In the genomic region with DNA sequence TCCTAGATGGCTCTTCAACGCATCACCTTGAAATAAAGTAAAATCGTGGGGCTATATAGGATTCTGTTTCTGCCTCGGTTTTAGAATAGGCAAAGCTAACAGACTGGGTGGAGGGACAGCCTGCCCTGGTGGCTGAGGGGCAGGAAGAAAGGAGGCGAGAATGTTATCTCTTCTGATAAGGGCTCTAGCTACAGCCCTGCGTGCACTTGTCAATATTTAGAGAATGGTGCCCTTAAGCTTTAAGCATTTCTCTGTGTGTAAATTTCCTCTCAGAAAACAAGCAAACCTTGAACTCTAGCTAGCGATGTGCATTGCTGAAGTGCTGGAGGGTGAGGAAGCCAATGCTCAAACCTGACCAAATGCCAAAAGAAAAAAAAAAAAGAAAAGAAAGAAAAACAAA, we compare ENCODE assay signal across 34 mouse cellular contexts.
DNase-seq lines count a peak whose midpoint lies in the region; ATAC-seq and TF ChIP-seq lines count a peak whose summit lies in the region.
"Had no signal": no experiment of that assay in that cellular context is flagged by ENCODE, and none has a peak within 500 bp of the region (broad histone marks: within the 10 kb centered on the region; RNA-seq: fewer than 3 reads in every experiment).

No protein-coding gene starts in this region.

- WGBS in liver, embryonic 11.5 days, result 29% methylated on average over 6 of the region's 6 CpGs
- WGBS in liver, adult 2 months, result 12% methylated on average over 6 of the region's 6 CpGs
- 26% methylated on average over 6 of the region's 6 CpGs for WGBS in liver, embryonic 16.5 days (ENCODE audit: insufficient replicate concordance)
- WGBS in midbrain, embryonic 15.5 days, result 86% methylated on average over 6 of the region's 6 CpGs

- no peak for TF ChIP-seq EP300 in ES-Bruce4 (IDR thresholded peaks at IDR 0.05; ENCODE audit: insufficient read depth, low read depth, low read length)

- peak; percentile 12 for DNase-seq in liver
- no peak for DNase-seq in liver, embryonic 11.5 days (ENCODE audit: low spot score)
- DNase-seq in liver, adult 2 months (ENCODE audit: extremely low read depth, low read depth, low spot score), result peak; percentile 93
- DNase-seq in T-cell, adult 2 months (ENCODE audit: low spot score), result no peak
- DNase-seq: adrenal gland, adult 2 months; cerebellum, adult 2 months; cerebellum, postnatal 14 days; gastrocnemius, adult 2 months; gastrocnemius, postnatal 36 days; heart, adult 2 months; heart, postnatal 10 days; kidney, adult 8-10 months; kidney, postnatal 4 days; layer of hippocampus, postnatal 36 days; lung, adult 18-20 months; lung, postnatal 10 days; retina, postnatal 1 day; right cerebral cortex, postnatal 14 days; thymus, adult 18-20 months; thymus, postnatal 36 days had no signal

- no peak overlapping the region for H3K4me2 ChIP-seq in liver, embryonic 11.5 days
- no peak overlapping the region for H3K4me2 ChIP-seq in liver, embryonic 16.5 days (ENCODE audit: low read depth, low read length)
- no peak overlapping the region for H3K4me2 ChIP-seq in midbrain, embryonic 15.5 days
- H3K4me2 ChIP-seq: heart, embryonic 13.5 days; hindbrain, embryonic 15.5 days; stomach, embryonic 15.5 days had no signal

- H3K27me3 ChIP-seq in liver, embryonic 11.5 days (replicated peaks; ENCODE audit: control insufficient read depth, insufficient read depth, low read length), result no peaks in the 10 kb centered on the region
- no peaks in the 10 kb centered on the region for H3K27me3 ChIP-seq in ES-Bruce4 (ENCODE audit: control insufficient read depth, insufficient read depth, low read length, poor library complexity, severe bottlenecking)
- no peaks in the 10 kb centered on the region for H3K27me3 ChIP-seq in liver, adult 2 months (ENCODE audit: control insufficient read depth, insufficient read depth, low read length)
- H3K27me3 ChIP-seq in liver, embryonic 16.5 days (ENCODE audit: control insufficient read depth, insufficient read depth, low read depth, low read length), result no peaks in the 10 kb centered on the region
- H3K27me3 ChIP-seq in midbrain, embryonic 15.5 days (replicated peaks), result no peaks in the 10 kb centered on the region
- H3K27me3 ChIP-seq: heart, embryonic 13.5 days; hindbrain, embryonic 15.5 days; stomach, embryonic 15.5 days had no signal

- H3K4me1 ChIP-seq in liver, embryonic 11.5 days (replicated peaks; ENCODE audit: control insufficient read depth, insufficient read depth, low read length), result no peaks in the 10 kb centered on the region
- peaks cover 5% of the 10 kb centered on the region for H3K4me1 ChIP-seq in ES-Bruce4 (ENCODE audit: control insufficient read depth, insufficient read depth, low read length)
- H3K4me1 ChIP-seq in liver, adult 2 months (ENCODE audit: control insufficient read depth, insufficient read depth, low read length), result peaks cover 12% of the 10 kb centered on the region
- no peaks in the 10 kb centered on the region for H3K4me1 ChIP-seq in liver, embryonic 16.5 days (ENCODE audit: control insufficient read depth, low read depth, low read length)
- H3K4me1 ChIP-seq in midbrain, embryonic 15.5 days, result no peaks in the 10 kb centered on the region
- H3K4me1 ChIP-seq: hindbrain, embryonic 15.5 days; midbrain, embryonic 10.5 days; stomach, embryonic 15.5 days had no signal

- no peak overlapping the region for H3K4me3 ChIP-seq in liver, embryonic 11.5 days (ENCODE audit: low read depth, low read length)
- H3K4me3 ChIP-seq in ES-Bruce4 (ENCODE audit: low read depth, low read length), result no peak overlapping the region
- no peak overlapping the region for H3K4me3 ChIP-seq in liver, adult 2 months (ENCODE audit: insufficient read depth, low read depth, low read length)
- H3K4me3 ChIP-seq in liver, embryonic 16.5 days (ENCODE audit: low read depth, low read length), result no peak overlapping the region
- H3K4me3 ChIP-seq in midbrain, embryonic 15.5 days, result no peak overlapping the region
- H3K4me3 ChIP-seq: erythroblast, embryonic 14.5 days; gastrocnemius, adult 2 months; heart, adult 2 months; heart, embryonic 13.5 days; hindbrain, embryonic 10.5 days; hindbrain, embryonic 15.5 days; midbrain, embryonic 10.5 days; stomach, embryonic 15.5 days had no signal

- no peak overlapping the region for H3K9ac ChIP-seq in liver, embryonic 11.5 days (ENCODE audit: low read depth, low read length)
- H3K9ac ChIP-seq in ES-Bruce4 (ENCODE audit: low read depth, poor library complexity, severe bottlenecking), result no peak overlapping the region
- H3K9ac ChIP-seq in liver, adult 2 months (ENCODE audit: low read depth, low read length), result no peak overlapping the region
- H3K9ac ChIP-seq in liver, embryonic 16.5 days (ENCODE audit: low read depth, low read length), result no peak overlapping the region
- H3K9ac ChIP-seq in midbrain, embryonic 15.5 days, result no peak overlapping the region
- H3K9ac ChIP-seq: heart, embryonic 13.5 days; hindbrain, embryonic 15.5 days; stomach, embryonic 15.5 days had no signal

- H3K36me3 ChIP-seq in liver, embryonic 11.5 days (ENCODE audit: control insufficient read depth, insufficient read depth, low read length), result no peaks in the 10 kb centered on the region
- H3K36me3 ChIP-seq in ES-Bruce4 (ENCODE audit: control insufficient read depth, insufficient read depth, low read length, poor library complexity, severe bottlenecking), result no peaks in the 10 kb centered on the region
- H3K36me3 ChIP-seq in liver, adult 2 months (ENCODE audit: control insufficient read depth, insufficient read depth, low read length), result no peaks in the 10 kb centered on the region
- H3K36me3 ChIP-seq in liver, embryonic 16.5 days (ENCODE audit: control insufficient read depth, insufficient read depth), result no peaks in the 10 kb centered on the region
- no peaks in the 10 kb centered on the region for H3K36me3 ChIP-seq in midbrain, embryonic 15.5 days (replicated peaks)
- H3K36me3 ChIP-seq: heart, embryonic 13.5 days; hindbrain, embryonic 10.5 days; hindbrain, embryonic 15.5 days; midbrain, embryonic 10.5 days; stomach, embryonic 15.5 days had no signal

- H3K79me2 ChIP-seq in liver, adult 2 months (ENCODE audit: control insufficient read depth, insufficient read depth, low read length), result no peaks in the 10 kb centered on the region

- no peak overlapping the region for H3K27ac ChIP-seq in liver, embryonic 11.5 days (ENCODE audit: low read depth, low read length)
- H3K27ac ChIP-seq in ES-Bruce4 (ENCODE audit: insufficient read depth, low read length), result peak overlapping the region; percentile 90
- peak overlapping the region; percentile 31 for H3K27ac ChIP-seq in liver, adult 2 months (replicated peaks; ENCODE audit: insufficient read depth, low read depth, low read length)
- H3K27ac ChIP-seq in liver, embryonic 16.5 days (ENCODE audit: low read length), result no peak overlapping the region
- H3K27ac ChIP-seq in midbrain, embryonic 15.5 days, result no peak overlapping the region
- H3K27ac ChIP-seq: gastrocnemius, adult 2 months; heart, adult 2 months; heart, embryonic 13.5 days; hindbrain, embryonic 10.5 days; hindbrain, embryonic 15.5 days; kidney, postnatal 0 days; midbrain, embryonic 10.5 days; stomach, embryonic 15.5 days had no signal

- TF ChIP-seq CTCF in ES-Bruce4 (IDR thresholded peaks at IDR 0.05; ENCODE audit: low read depth, low read length), result no peak
- no peak for TF ChIP-seq CTCF in liver, adult 2 months (IDR thresholded peaks at IDR 0.05; ENCODE audit: low read depth, low read length)

- H3K9me3 ChIP-seq in liver, embryonic 11.5 days (ENCODE audit: control insufficient read depth, low read length), result no peaks in the 10 kb centered on the region
- H3K9me3 ChIP-seq in ES-Bruce4 (replicated peaks; ENCODE audit: control insufficient read depth, insufficient read depth, low read length, poor library complexity, severe bottlenecking), result no peaks in the 10 kb centered on the region
- H3K9me3 ChIP-seq in liver, embryonic 16.5 days (replicated peaks; ENCODE audit: control insufficient read depth, low read length), result no peaks in the 10 kb centered on the region
- no peaks in the 10 kb centered on the region for H3K9me3 ChIP-seq in midbrain, embryonic 15.5 days
- H3K9me3 ChIP-seq: heart, embryonic 13.5 days; hindbrain, embryonic 10.5 days; hindbrain, embryonic 15.5 days; midbrain, embryonic 10.5 days; stomach, embryonic 15.5 days had no signal

- no peak for ATAC-seq in liver, embryonic 11.5 days (replicated peaks; ENCODE audit: low FRiP score)
- ATAC-seq in liver, embryonic 16.5 days (ENCODE audit: low read depth), result peak; percentile 71
- no peak for ATAC-seq in midbrain, embryonic 15.5 days (replicated peaks)
- ATAC-seq: activated CD4-positive, CD25-positive, alpha-beta regulatory T cell, adult 4 months; forebrain, embryonic 16.5 days; inflammation-experienced regulatory T-cells, adult 6 months; midbrain, embryonic 16.5 days had no signal

- no peak for TF ChIP-seq POLR2A in ES-Bruce4 (IDR thresholded peaks at IDR 0.05; ENCODE audit: insufficient read depth, low read length)
- TF ChIP-seq POLR2A in liver, adult 2 months (IDR thresholded peaks at IDR 0.05; ENCODE audit: extremely low read depth, insufficient read depth, low read length), result no peak

Comparison
In these comparisons a context has a peak if more than half of its experiments do, and no peak if none do; other contexts are left out.
1. DNase-seq: peak in liver (single experiment) and liver, adult 2 months (single experiment); none in liver, embryonic 11.5 days (single experiment) and T-cell, adult 2 months (single experiment).
2. H3K27ac ChIP-seq: peak in ES-Bruce4 (single experiment) and liver, adult 2 months (single experiment); none in liver, embryonic 11.5 days (single experiment), liver, embryonic 16.5 days (single experiment) and midbrain, embryonic 15.5 days (single experiment).